Mouse (Mus musculus) kidney, postnatal 0 days (tissue): Measurements from ENCODE around the gene Drc1. TPM values are rescaled to one million over a fixed set of nuclear protein-coding genes. Genes with fewer than 3 reads are reported as not detected.
A peak's percentile ranks its signal among the peaks of the same experiment; 100 is the strongest.

Experiments
- ATAC-seq: fragments of 200-750 bp; cut with Nextera tagmentation; replicated peaks from 2 replicates; pipeline ENCODE4 v1.8.0; 2017; ENCODE audit warnings: low read depth, moderate number of reproducible peaks, moderate TSS enrichment, moderate library complexity; ENCODE audit not compliant: low FRiP score
- DNase-seq: peaks from one replicate; pipeline ENCODE4 v3.0.0-alpha.2; 2016; ENCODE audit warnings: low spot score
- H3K27ac ChIP-seq: fragments of 300-500 bp; sonication (generic); 2 replicates; pipeline ENCODE4 v1.5.1; 2014; ENCODE audit warnings: mild to moderate bottlenecking
- H3K27me3 ChIP-seq: fragments of 300-500 bp; sonication (generic); 2 replicates; pipeline ENCODE4 v1.6.1; 2014; ENCODE audit warnings: low read length, mixed read lengths; ENCODE audit not compliant: insufficient read depth
- H3K36me3 ChIP-seq: fragments of 300-500 bp; sonication (generic); 2 replicates; pipeline ENCODE4 v1.6.1; 2014; ENCODE audit warnings: low read length, mixed read lengths; ENCODE audit not compliant: insufficient read depth
- H3K4me1 ChIP-seq: fragments of 300-500 bp; sonication (generic); replicated peaks from 2 replicates; pipeline ENCODE4 v1.6.1; 2014; ENCODE audit warnings: antibody characterized with exemption, low read length, mixed read lengths; ENCODE audit not compliant: insufficient read depth
- H3K4me2 ChIP-seq: fragments of 300-500 bp; sonication (generic); 2 replicates; pipeline ENCODE4 v1.6.1; 2014; ENCODE audit warnings: mild to moderate bottlenecking, low read length, moderate library complexity, mixed read lengths
- H3K4me3 ChIP-seq: fragments of 300-500 bp; sonication (generic); replicated peaks from 2 replicates; pipeline ENCODE4 v1.5.1; 2014; ENCODE audit warnings: low read depth, low read length
- H3K9ac ChIP-seq: fragments of 300-500 bp; sonication (generic); 2 replicates; pipeline ENCODE4 v1.6.1; 2014; ENCODE audit warnings: low read depth, low read length
- H3K9me3 ChIP-seq: fragments of 300-500 bp; sonication (generic); replicated peaks from 2 replicates; pipeline ENCODE4 v1.6.1; 2016; ENCODE audit warnings: low read length, inconsistent platforms, mixed read lengths
- CTCF ChIP-seq: IDR thresholded peaks from 2 replicates; pipeline ENCODE4 v1.5.1; 2016; ENCODE audit warnings: antibody characterized with exemption, low read depth, mild to moderate bottlenecking, moderate library complexity
- WGBS: fragments of 180-500 bp; shearing (Covaris S2); extraction: QIAGEN DNeasy Blood & Tissue Kit; methylation state at CpG from one replicate; pipeline ENCODE4 v1.1.7; 2014; 5-methylcytosine and 5-hydroxymethylcytosine counted together
- polyA plus RNA-seq: library from polyadenylated mRNA; unstranded; fragments of >200 nt; fragmentation: Nextera tagmentation; extraction: Ambion mirVana; gene quantifications from 2 replicates; pipeline ENCODE4 v1.2.1, GENCODE M21; 2015

The Drc1 gene
- polyA plus RNA-seq = 0.29 and 0.33 TPM in 2 replicates

GRCm38 (mm10) chr5:30281291-30281732 is at the start of gene Drc1:
TSS of gene Drc1 (plus strand) at chr5:30281388.
- Histone ChIP-seq H3K9me3 (no peaks in the 10 kb centered on the region), H3K4me3 (peak within 1 kb of the TSS; percentile 27), H3K27ac (no peak within 1 kb of the TSS), H3K27me3 (no peaks in the 10 kb centered on the region), H3K4me2 (peak within 1 kb of the TSS; percentile 63), H3K9ac (0 out of 2 replicates have a peak within 1 kb of the TSS, but pooled peaks have one; percentile 35), H3K36me3 (no peaks in the 10 kb centered on the region), H3K4me1 (0 out of 2 replicates have a peak, but pooled peaks cover 3% of the 10 kb centered on the region)
- WGBS = 3% methylated on average over 26 of the region's 26 CpGs
- no peak for TF ChIP-seq CTCF
- peak; percentile 66; the same call in 1 of the 2 replicates for ATAC-seq
- peak; percentile 70 for DNase-seq

- peak overlapping the region; percentile 89 for H3K4me2 ChIP-seq
- peak; percentile 25 for ATAC-seq
- 27% methylated on average over 16 of the region's 16 CpGs for WGBS
Observed at GRCm38 (mm10) chr5:30231891-30232270, 49.3 kb upstream of the Drc1 start.

GRCm38 (mm10) chr5:30232271-30232971 is 48.8 kb upstream of the Drc1 start, which contains the start of gene Selenoi:
TSS of gene Selenoi (plus strand) at chr5:30232581.
- peak within 1 kb of the TSS; percentile 89 for H3K4me2 ChIP-seq

More at GRCm38 (mm10) chr5:30231891-30232270, 49.3 kb upstream of the Drc1 start:
- Histone ChIP-seq H3K9ac (peak overlapping the region; percentile 54), H3K4me1 (peaks cover 11% of the 10 kb centered on the region; the same call in 1 of the 2 replicates), H3K36me3 (no peaks in the 10 kb centered on the region), H3K27me3 (no peaks in the 10 kb centered on the region), H3K4me3 (peak overlapping the region; percentile 69), H3K27ac (peak overlapping the region; percentile 82), H3K9me3 (no peaks in the 10 kb centered on the region)
- TF ChIP-seq CTCF = no peak
- DNase-seq = peak; percentile 18

GRCm38 (mm10) chr5:30233042-30233441 is 48.1 kb upstream of the Drc1 start:
- no peak for TF ChIP-seq CTCF
- ATAC-seq = no peak

More at GRCm38 (mm10) chr5:30232271-30232971, 48.8 kb upstream of the Drc1 start, which contains the start of gene Selenoi:
- H3K4me1 ChIP-seq = peaks cover 11% of the 10 kb centered on the region; the same call in 1 of the 2 replicates
- no peaks in the 10 kb centered on the region for H3K27me3 ChIP-seq
- TF ChIP-seq CTCF = no peak
- H3K27ac ChIP-seq = peak within 1 kb of the TSS; percentile 82
- WGBS = 1% methylated on average over 71 of the region's 71 CpGs
- no peaks in the 10 kb centered on the region for H3K9me3 ChIP-seq
- ATAC-seq = peak; percentile 100
- no peaks in the 10 kb centered on the region for H3K36me3 ChIP-seq
- peak within 1 kb of the TSS; percentile 72 for H3K9ac ChIP-seq
- peak within 1 kb of the TSS; percentile 69 for H3K4me3 ChIP-seq
- DNase-seq = peak; percentile 98

GRCm38 (mm10) chr5:30233979-30234378 is 47.2 kb upstream of the Drc1 start:
- Histone ChIP-seq H3K36me3 (no peaks in the 10 kb centered on the region), H3K27ac (no peak overlapping the region), H3K4me3 (no peak overlapping the region), H3K27me3 (no peaks in the 10 kb centered on the region), H3K4me2 (0 out of 2 replicates have a peak overlapping the region, but pooled peaks have one; percentile 89), H3K9ac (no peak overlapping the region), H3K4me1 (peaks cover 11% of the 10 kb centered on the region; the same call in 1 of the 2 replicates), H3K9me3 (no peaks in the 10 kb centered on the region)
- DNase-seq (no peak), ATAC-seq (no peak)
- no peak for TF ChIP-seq CTCF
- WGBS = 57% methylated on average over 8 of the region's 8 CpGs

More at GRCm38 (mm10) chr5:30233042-30233441, 48.1 kb upstream of the Drc1 start:
- Histone ChIP-seq H3K4me1 (peaks cover 11% of the 10 kb centered on the region; the same call in 1 of the 2 replicates), H3K27me3 (no peaks in the 10 kb centered on the region), H3K9me3 (no peaks in the 10 kb centered on the region), H3K4me3 (peak overlapping the region; percentile 69), H3K36me3 (no peaks in the 10 kb centered on the region), H3K4me2 (peak overlapping the region; percentile 89), H3K9ac (peak overlapping the region; percentile 72), H3K27ac (peak overlapping the region; percentile 64)
- 5% methylated on average over 15 of the region's 15 CpGs for WGBS
- peak; percentile 44 for DNase-seq

- Histone ChIP-seq H3K9me3 (no peaks in the 10 kb centered on the region), H3K36me3 (no peaks in the 10 kb centered on the region), H3K4me1 (peaks cover 11% of the 10 kb centered on the region; the same call in 1 of the 2 replicates), H3K27me3 (no peaks in the 10 kb centered on the region), H3K9ac (no peak overlapping the region), H3K4me2 (no peak overlapping the region), H3K4me3 (no peak overlapping the region), H3K27ac (no peak overlapping the region)
- no peak for TF ChIP-seq CTCF
- 86% methylated on average over 2 of the region's 2 CpGs for whole genome bisulfite sequencing
- no peak for ATAC-seq
- no peak for DNase-seq
Observed at GRCm38 (mm10) chr5:30235641-30236126, 45.5 kb upstream of the Drc1 start.
